Mouse (Mus musculus): ENCODE measurements around the gene Gm15107. TPM values are rescaled to one million over a fixed set of nuclear protein-coding genes. Genes with fewer than 3 reads are reported as not detected.
"Not testable (repeated sequence)": the region's sequence is repeated elsewhere in the genome, so short reads cannot be mapped to it uniquely, and the experiment has no call there.

Gm15107 gene
- polyA plus RNA-seq (2012; ENCODE audit: insufficient read depth, insufficient read length, missing spikeins), result not detected in 2 replicates

DNA sequence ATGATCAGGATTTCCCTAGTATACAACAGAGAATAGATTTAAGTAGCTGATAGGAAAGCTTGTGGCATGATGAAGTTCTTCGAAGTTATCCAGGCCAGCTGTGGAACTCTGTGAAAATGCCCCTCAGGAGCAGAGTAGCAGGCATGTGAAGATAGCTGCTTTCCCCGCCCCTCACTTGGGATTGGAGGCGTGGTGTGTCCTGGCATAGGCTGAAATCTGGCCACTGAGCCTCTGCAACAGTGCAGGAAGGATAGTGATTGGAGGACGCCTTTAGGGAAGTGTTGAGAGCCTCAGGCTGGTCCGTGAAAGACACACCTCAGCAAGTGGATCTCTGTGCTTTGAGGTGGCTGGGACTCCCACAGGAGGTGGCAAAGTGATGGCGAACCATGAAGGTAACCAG, at the start of gene Gm15107:
Gene Gm15107 (plus strand): TSS at position 301 of the 400 bp plus-strand sequence.
- not testable (repeated sequence) for H3K4me1 ChIP-seq (ENCODE audit: control insufficient read depth, insufficient read depth, insufficient read length, low read length); H3K27ac ChIP-seq (replicated peaks; ENCODE audit: low read depth, low read length)

More for the DNA sequence above, at the start of gene Gm15107:
- not testable (repeated sequence) for H3K4me3 ChIP-seq (ENCODE audit: insufficient read depth, low read depth, low read length)

Other genes starting within 250 kb of the Gm15107 start
- gene Gm15080, start 187.7 kb upstream of the Gm15107 start, polyA plus RNA-seq (2012; ENCODE audit: insufficient read depth, insufficient read length, missing spikeins), result not detected in 2 replicates

All from brown adipose tissue, adult 24 weeks (tissue).